Mouse (Mus musculus) neural tube, embryonic 12.5 days (tissue): ENCODE measurements around the gene Serpina6. TPM values are rescaled to one million over a fixed set of nuclear protein-coding genes. Genes with fewer than 3 reads are reported as not detected.

Experiments
- ATAC-seq: fragments of 200-750 bp; cut with Nextera tagmentation; 2 replicates; pipeline ENCODE4 v1.8.0; 2017; ENCODE audit warnings: low read depth, mild to moderate bottlenecking, moderate TSS enrichment, moderate library complexity; ENCODE audit not compliant: low FRiP score
- H3K27ac ChIP-seq: fragments of 300-500 bp; sonication (generic); 2 replicates; pipeline ENCODE4 v1.5.1; 2016
- H3K27me3 ChIP-seq: fragments of 300-500 bp; sonication (generic); replicated peaks from 2 replicates; pipeline ENCODE4 v1.6.1; 2016; ENCODE audit warnings: mild to moderate bottlenecking
- H3K36me3 ChIP-seq: fragments of 300-500 bp; sonication (generic); 2 replicates; pipeline ENCODE4 v1.6.1; 2016; ENCODE audit warnings: mild to moderate bottlenecking
- H3K4me1 ChIP-seq: fragments of 300-500 bp; sonication (generic); 2 replicates; pipeline ENCODE4 v1.6.1; 2016
- H3K4me2 ChIP-seq: fragments of 300-500 bp; sonication (generic); replicated peaks from 2 replicates; pipeline ENCODE4 v1.6.1; 2016; ENCODE audit warnings: mild to moderate bottlenecking
- H3K4me3 ChIP-seq: fragments of 300-500 bp; sonication (generic); 2 replicates; pipeline ENCODE4 v1.5.1; 2016
- H3K9ac ChIP-seq: fragments of 300-500 bp; sonication (generic); 2 replicates; pipeline ENCODE4 v1.6.1; 2016; ENCODE audit warnings: mild to moderate bottlenecking
- H3K9me3 ChIP-seq: fragments of 300-500 bp; sonication (generic); 2 replicates; pipeline ENCODE4 v1.6.1; 2016; ENCODE audit warnings: mild to moderate bottlenecking
- WGBS: fragments of 180-500 bp; shearing (Covaris S2); methylation state at CpG from one replicate; pipeline ENCODE4 v1.1.7; 2016; 5-methylcytosine and 5-hydroxymethylcytosine counted together
- polyA plus RNA-seq: library from polyadenylated mRNA; unstranded; fragments of >200 nt; fragmentation: Nextera tagmentation; extraction: Ambion mirVana; gene quantifications from 2 replicates; pipeline ENCODE4 v1.2.1, GENCODE M21; 2016

The Serpina6 gene
- polyA plus RNA-seq, 1 experiment from 2014 or later, result 0.89 TPM

DNA sequence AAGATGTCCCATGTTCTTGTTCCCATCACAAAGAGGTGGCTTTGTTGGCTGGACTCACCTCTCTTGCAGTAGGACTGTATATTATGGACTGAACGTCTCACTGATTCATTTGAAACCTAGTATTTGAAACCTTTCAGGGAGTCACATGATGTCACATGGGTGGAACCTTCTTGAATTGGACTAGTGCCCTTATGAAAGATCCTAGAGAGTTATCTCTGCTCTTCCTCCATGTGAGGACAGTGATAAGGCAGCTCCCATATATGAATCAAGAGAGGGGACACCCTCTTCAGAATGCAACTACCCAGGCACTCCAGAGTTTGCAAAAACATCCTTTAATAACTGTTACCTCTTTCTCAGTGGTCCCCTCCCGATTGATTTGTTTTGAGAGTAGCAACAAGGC is 10.7 kb downstream of the Serpina6 start:
- Histone ChIP-seq H3K9me3 (no peaks in the 10 kb centered on the region), H3K4me3 (no peak overlapping the region), H3K9ac (no peak overlapping the region), H3K36me3 (no peaks in the 10 kb centered on the region), H3K4me2 (no peak overlapping the region), H3K27ac (no peak overlapping the region), H3K4me1 (no peaks in the 10 kb centered on the region), H3K27me3 (no peaks in the 10 kb centered on the region)
- WGBS, result 86% methylated on average over 2 of the region's 2 CpGs
- ATAC-seq, result no peak

- H3K9me3 ChIP-seq, result no peaks in the 10 kb centered on the region
- no peak overlapping the region for H3K4me3 ChIP-seq
- WGBS, result 55% methylated on average over 5 of the region's 5 CpGs
- no peaks in the 10 kb centered on the region for H3K36me3 ChIP-seq
- no peak overlapping the region for H3K27ac ChIP-seq
- H3K4me1 ChIP-seq, result no peaks in the 10 kb centered on the region
- no peak overlapping the region for H3K4me2 ChIP-seq
- no peaks in the 10 kb centered on the region for H3K27me3 ChIP-seq
- no peak for ATAC-seq
- H3K9ac ChIP-seq, result no peak overlapping the region
Measured at GRCm38 (mm10) chr12:103644601-103645000, 12.4 kb downstream of the Serpina6 start.

- no peak for ATAC-seq
- no peak overlapping the region for H3K27ac ChIP-seq
- H3K27me3 ChIP-seq, result no peaks in the 10 kb centered on the region
- H3K36me3 ChIP-seq, result no peaks in the 10 kb centered on the region
- no peaks in the 10 kb centered on the region for H3K9me3 ChIP-seq
- no peak overlapping the region for H3K4me3 ChIP-seq
- no peak overlapping the region for H3K9ac ChIP-seq
- H3K4me2 ChIP-seq, result no peak overlapping the region
- H3K4me1 ChIP-seq, result no peaks in the 10 kb centered on the region
- WGBS, result 80% methylated on average over 3 of the region's 3 CpGs
Measured at GRCm38 (mm10) chr12:103643818-103644217, 13.2 kb downstream of the Serpina6 start.

- no peaks in the 10 kb centered on the region for H3K27me3 ChIP-seq
- peak; percentile 61; the same call in 1 of the 2 replicates for ATAC-seq
- WGBS, result 1% methylated on average over 2 of the region's 2 CpGs
Measured at GRCm38 (mm10) chr12:103643336-103643735, 13.7 kb downstream of the Serpina6 start.

GRCm38 (mm10) chr12:103635846-103636245 is 21.2 kb downstream of the Serpina6 start:
- 92% methylated on average over 2 of the region's 2 CpGs for WGBS

More at GRCm38 (mm10) chr12:103643336-103643735, 13.7 kb downstream of the Serpina6 start:
- Histone ChIP-seq H3K9ac (no peak overlapping the region), H3K4me3 (no peak overlapping the region), H3K36me3 (no peaks in the 10 kb centered on the region), H3K4me1 (no peaks in the 10 kb centered on the region), H3K4me2 (no peak overlapping the region), H3K9me3 (no peaks in the 10 kb centered on the region), H3K27ac (no peak overlapping the region)

GRCm38 (mm10) chr12:103634430-103634829 is 22.6 kb downstream of the Serpina6 start:
- H3K9ac ChIP-seq, result no peak overlapping the region
- no peaks in the 10 kb centered on the region for H3K27me3 ChIP-seq
- WGBS, result 88% methylated on average over 2 of the region's 2 CpGs
- no peak overlapping the region for H3K4me3 ChIP-seq
- no peak for ATAC-seq
- H3K36me3 ChIP-seq, result no peaks in the 10 kb centered on the region
- no peaks in the 10 kb centered on the region for H3K4me1 ChIP-seq
- H3K27ac ChIP-seq, result no peak overlapping the region
- no peaks in the 10 kb centered on the region for H3K9me3 ChIP-seq
- no peak overlapping the region for H3K4me2 ChIP-seq

More at GRCm38 (mm10) chr12:103635846-103636245, 21.2 kb downstream of the Serpina6 start:
- no peak for ATAC-seq
- H3K4me1 ChIP-seq, result no peaks in the 10 kb centered on the region
- H3K27me3 ChIP-seq, result no peaks in the 10 kb centered on the region
- no peak overlapping the region for H3K4me3 ChIP-seq
- no peak overlapping the region for H3K27ac ChIP-seq
- no peak overlapping the region for H3K9ac ChIP-seq
- no peak overlapping the region for H3K4me2 ChIP-seq
- no peaks in the 10 kb centered on the region for H3K9me3 ChIP-seq
- H3K36me3 ChIP-seq, result no peaks in the 10 kb centered on the region

DNA sequence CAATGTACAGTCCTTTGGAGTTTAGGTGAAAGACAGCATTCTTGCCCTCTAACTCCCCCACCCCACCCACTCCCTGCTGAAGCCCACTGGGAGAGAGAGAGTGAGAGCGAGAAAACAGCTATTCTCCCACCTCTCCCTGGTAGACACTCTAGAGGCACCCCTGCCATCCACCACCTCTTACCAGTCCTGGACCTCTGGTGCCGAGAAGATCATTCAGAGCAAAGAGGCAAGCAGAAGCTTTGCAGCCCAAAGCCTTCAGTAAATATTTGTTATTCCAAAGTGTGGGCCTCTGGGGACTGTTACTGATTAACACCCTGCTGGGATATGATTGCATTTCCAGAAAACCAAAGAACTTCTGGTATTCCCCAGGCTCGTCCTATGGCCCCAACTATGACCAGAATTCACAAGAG is 25.8 kb downstream of the Serpina6 start, which contains the start of gene Serpina10:
Serpina10 (minus strand) TSS at position 242 of the 410 bp plus-strand sequence.
- H3K4me1 ChIP-seq, result no peaks in the 10 kb centered on the region
- no peak for ATAC-seq
- no peak within 1 kb of the TSS for H3K27ac ChIP-seq
- no peaks in the 10 kb centered on the region for H3K9me3 ChIP-seq
- 74% methylated on average over 3 of the region's 3 CpGs for WGBS
- no peak within 1 kb of the TSS for H3K4me3 ChIP-seq
- no peaks in the 10 kb centered on the region for H3K36me3 ChIP-seq
- H3K4me2 ChIP-seq, result no peak within 1 kb of the TSS
- H3K9ac ChIP-seq, result no peak within 1 kb of the TSS
- no peaks in the 10 kb centered on the region for H3K27me3 ChIP-seq

- Histone ChIP-seq H3K4me3 (no peak overlapping the region), H3K4me1 (no peaks in the 10 kb centered on the region), H3K9me3 (no peaks in the 10 kb centered on the region), H3K27me3 (no peaks in the 10 kb centered on the region), H3K9ac (no peak overlapping the region), H3K27ac (no peak overlapping the region), H3K36me3 (no peaks in the 10 kb centered on the region), H3K4me2 (no peak overlapping the region)
- 86% methylated on average over 10 of the region's 10 CpGs for WGBS
- ATAC-seq, result no peak
Measured at GRCm38 (mm10) chr12:103616860-103617261, 40.2 kb downstream of the Serpina6 start.

DNA sequence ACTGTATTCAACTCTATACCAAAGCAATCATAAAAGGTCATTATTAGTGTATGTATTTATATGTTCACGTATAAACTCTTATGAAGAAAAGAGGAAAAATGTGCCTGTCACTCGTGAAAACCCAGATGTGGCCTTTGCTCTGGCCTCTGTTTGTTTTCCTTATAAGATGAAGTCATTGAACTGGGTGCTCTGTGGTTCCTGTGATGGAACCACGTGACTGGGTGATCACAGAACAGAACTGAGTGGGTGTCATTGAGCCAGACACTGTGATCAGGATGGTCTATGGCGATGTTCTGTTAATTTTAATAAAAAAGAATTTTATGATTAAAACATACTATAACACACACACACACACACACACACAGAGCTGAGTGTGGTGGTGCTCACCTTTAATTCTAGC is 41.3 kb downstream of the Serpina6 start:
- no peak overlapping the region for H3K9ac ChIP-seq
- H3K27ac ChIP-seq, result no peak overlapping the region
- no peaks in the 10 kb centered on the region for H3K27me3 ChIP-seq
- no peak overlapping the region for H3K4me2 ChIP-seq
- WGBS, result 82% methylated on average over 4 of the region's 4 CpGs
- H3K4me1 ChIP-seq, result no peaks in the 10 kb centered on the region
- H3K36me3 ChIP-seq, result no peaks in the 10 kb centered on the region
- ATAC-seq, result no peak
- no peak overlapping the region for H3K4me3 ChIP-seq
- H3K9me3 ChIP-seq, result no peaks in the 10 kb centered on the region

- no peak overlapping the region for H3K4me3 ChIP-seq
- ATAC-seq, result no peak
- no peak overlapping the region for H3K9ac ChIP-seq
- no peaks in the 10 kb centered on the region for H3K27me3 ChIP-seq
- H3K9me3 ChIP-seq, result no peaks in the 10 kb centered on the region
- H3K4me1 ChIP-seq, result no peaks in the 10 kb centered on the region
- H3K36me3 ChIP-seq, result no peaks in the 10 kb centered on the region
- H3K27ac ChIP-seq, result no peak overlapping the region
- no peak overlapping the region for H3K4me2 ChIP-seq
- 85% methylated on average over 1 of the region's 1 CpGs for WGBS
Measured at GRCm38 (mm10) chr12:103615141-103615540, 41.9 kb downstream of the Serpina6 start.

- Histone ChIP-seq H3K36me3 (no peaks in the 10 kb centered on the region), H3K4me1 (no peaks in the 10 kb centered on the region), H3K4me3 (no peak overlapping the region), H3K9me3 (no peaks in the 10 kb centered on the region), H3K27ac (no peak overlapping the region), H3K27me3 (no peaks in the 10 kb centered on the region), H3K4me2 (no peak overlapping the region), H3K9ac (no peak overlapping the region)
- 79% methylated on average over 3 of the region's 3 CpGs for WGBS
- ATAC-seq, result no peak
Measured at GRCm38 (mm10) chr12:103601839-103602238, 55.2 kb downstream of the Serpina6 start.

- Histone ChIP-seq H3K4me2 (no peak overlapping the region), H3K27me3 (no peaks in the 10 kb centered on the region), H3K27ac (no peak overlapping the region), H3K9me3 (no peaks in the 10 kb centered on the region), H3K4me3 (no peak overlapping the region), H3K36me3 (no peaks in the 10 kb centered on the region), H3K9ac (no peak overlapping the region), H3K4me1 (no peaks in the 10 kb centered on the region)
- 22% methylated on average over 3 of the region's 3 CpGs for WGBS
- no peak for ATAC-seq
Measured at GRCm38 (mm10) chr12:103600364-103600763, 56.6 kb downstream of the Serpina6 start.

- 85% methylated on average over 2 of the region's 2 CpGs for WGBS
- H3K27me3 ChIP-seq, result no peaks in the 10 kb centered on the region
- no peak overlapping the region for H3K4me3 ChIP-seq
- no peak overlapping the region for H3K27ac ChIP-seq
- H3K36me3 ChIP-seq, result no peaks in the 10 kb centered on the region
- H3K9me3 ChIP-seq, result no peaks in the 10 kb centered on the region
- no peak overlapping the region for H3K4me2 ChIP-seq
- H3K9ac ChIP-seq, result no peak overlapping the region
- H3K4me1 ChIP-seq, result no peaks in the 10 kb centered on the region
- ATAC-seq, result no peak
Measured at GRCm38 (mm10) chr12:103598411-103598810, 58.6 kb downstream of the Serpina6 start.
